8 mouse cellular contexts compared by ENCODE assay signal in the genomic region with DNA sequence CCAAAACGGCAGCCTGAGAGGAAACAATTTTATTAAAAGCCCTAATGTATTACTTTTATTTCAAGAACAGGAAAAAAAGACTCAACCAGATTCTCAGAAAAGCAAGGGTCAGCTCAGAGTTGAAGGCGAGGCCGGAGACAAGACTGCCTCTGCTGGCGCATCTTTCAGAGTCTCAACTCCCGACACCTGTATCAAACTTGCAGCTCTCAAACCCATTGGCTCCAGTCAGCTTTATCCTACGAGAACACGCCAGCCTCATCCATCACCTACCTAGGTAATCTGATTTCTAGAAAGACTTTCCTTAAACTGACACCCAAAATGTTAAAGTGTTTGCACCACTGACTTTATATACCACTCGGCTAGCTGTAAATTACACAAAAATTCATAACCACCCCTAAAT. TPM values are rescaled to one million over a fixed set of nuclear protein-coding genes. Genes with fewer than 3 reads are reported as not detected.
DNase-seq lines count a peak whose midpoint lies in the region; ATAC-seq and TF ChIP-seq lines count a peak whose summit lies in the region.

No protein-coding gene starts in this region.

- intact Hi-C loops in heart, adult 2 months (cut with DNase I), result loop anchor here (5.0 kb wide), 2 partner anchors 40 to 65 kb away; a partner anchor contains a TSS

- peaks cover 3% of the 10 kb centered on the region; the same call in 1 of the 2 replicates for H3K4me1 ChIP-seq in heart, adult 2 months (ENCODE audit: control insufficient read depth, insufficient read depth, low read length)
- H3K4me1 ChIP-seq in heart, embryonic 14.5 days (ENCODE audit: control insufficient read depth in 2 of 2, insufficient read depth in 2 of 2, low read length in 2 of 2), result peaks cover 3 to 9% of the 10 kb centered on the region in 2 experiments; a peak in 2 of 4 replicates
- H3K4me1 ChIP-seq in limb, embryonic 11.5 days (ENCODE audit: control insufficient read depth, insufficient read depth, low read length), result 0 out of 2 replicates have a peak, but pooled peaks cover 2% of the 10 kb centered on the region
- no peaks in the 10 kb centered on the region for H3K4me1 ChIP-seq in neural tube, embryonic 12.5 days

- H3K9me3 ChIP-seq in heart, embryonic 14.5 days (ENCODE audit: control insufficient read depth, low read length), result no peaks in the 10 kb centered on the region
- no peaks in the 10 kb centered on the region for H3K9me3 ChIP-seq in limb, embryonic 11.5 days (ENCODE audit: control insufficient read depth, low read length)
- H3K9me3 ChIP-seq in neural tube, embryonic 12.5 days, result no peaks in the 10 kb centered on the region

- H3K9ac ChIP-seq in heart, adult 2 months (ENCODE audit: low read depth, low read length), result no peak overlapping the region; the same call in 1 of the 2 replicates
- H3K9ac ChIP-seq in heart, embryonic 14.5 days (ENCODE audit: low read length), result peak overlapping the region; percentile 90
- H3K9ac ChIP-seq in limb, embryonic 11.5 days (ENCODE audit: low read length), result peak overlapping the region; percentile 90
- peak overlapping the region; percentile 88; the same call in 1 of the 2 replicates for H3K9ac ChIP-seq in neural tube, embryonic 12.5 days

- no peak for TF ChIP-seq EP300 in heart, adult 2 months (IDR thresholded peaks at IDR 0.05; ENCODE audit: insufficient read depth, low read depth, low read length)

- WGBS in heart, adult 2 months, result 20% methylated on average over 8 of the region's 8 CpGs
- WGBS in heart, embryonic 14.5 days, result 8% methylated on average over 8 of the region's 8 CpGs
- 11% methylated on average over 8 of the region's 8 CpGs for WGBS in limb, embryonic 11.5 days
- WGBS in neural tube, embryonic 12.5 days, result 7% methylated on average over 8 of the region's 8 CpGs

- ATAC-seq in CD4-positive, CD25-positive, alpha-beta regulatory T cell, adult 4 months, result peak; percentile 15
- ATAC-seq in heart, embryonic 14.5 days (ENCODE audit: insufficient number of reproducible peaks, insufficient read depth, low FRiP score, low read depth), result no peak
- no peak for ATAC-seq in limb, embryonic 11.5 days (ENCODE audit: insufficient number of reproducible peaks, low FRiP score, low TSS enrichment, low read depth)
- ATAC-seq in neural tube, embryonic 12.5 days (ENCODE audit: low FRiP score, low read depth), result peak; percentile 26; the same call in 1 of the 2 replicates

- H3K36me3 ChIP-seq in heart, adult 2 months (ENCODE audit: control insufficient read depth, insufficient read depth, low read length), result no peaks in the 10 kb centered on the region
- H3K36me3 ChIP-seq in heart, embryonic 14.5 days (ENCODE audit: control insufficient read depth, insufficient read depth, low read length), result no peaks in the 10 kb centered on the region
- no peaks in the 10 kb centered on the region for H3K36me3 ChIP-seq in limb, embryonic 11.5 days (ENCODE audit: control insufficient read depth, insufficient read depth, low read length)
- H3K36me3 ChIP-seq in neural tube, embryonic 12.5 days, result no peaks in the 10 kb centered on the region

- TF ChIP-seq POLR2A in heart, adult 2 months (IDR thresholded peaks at IDR 0.05; ENCODE audit: insufficient read depth, low read depth, low read length), result no peak

- peak overlapping the region; percentile 75 for H3K27ac ChIP-seq in heart, adult 2 months
- peak overlapping the region in 1 of 2 experiments; percentile 96; a peak in 3 of 4 replicates for H3K27ac ChIP-seq in heart, embryonic 14.5 days (replicated peaks in 1 of 2; ENCODE audit: control insufficient read depth in 1 of 2, insufficient read depth in 1 of 2, low read depth in 2 of 2, low read length in 2 of 2)
- no peak overlapping the region; the same call in 1 of the 2 replicates for H3K27ac ChIP-seq in limb, embryonic 11.5 days (replicated peaks; ENCODE audit: low read depth, low read length)
- no peak overlapping the region; the same call in 1 of the 2 replicates for H3K27ac ChIP-seq in neural tube, embryonic 12.5 days

- peak overlapping the region; percentile 75 for H3K4me2 ChIP-seq in heart, embryonic 14.5 days (ENCODE audit: low read length)
- peak overlapping the region; percentile 67 for H3K4me2 ChIP-seq in limb, embryonic 11.5 days (ENCODE audit: low read depth, severe bottlenecking)
- peak overlapping the region; percentile 62 for H3K4me2 ChIP-seq in neural tube, embryonic 12.5 days (replicated peaks)

- peak; percentile 10; the same call in 1 of the 2 replicates for TF ChIP-seq CTCF in heart, adult 2 months (IDR thresholded peaks at IDR 0.05)

- no peaks in the 10 kb centered on the region for H3K79me2 ChIP-seq in heart, adult 2 months (replicated peaks; ENCODE audit: control insufficient read depth, insufficient read depth, low read length)

- DNase-seq in heart, adult 2 months, result no peak
- DNase-seq in heart, adult 11 months, result no peak
- peak; percentile 69 for DNase-seq in cerebellum, adult 9-10 months
- DNase-seq in limb, embryonic 11.5 days (ENCODE audit: low spot score), result peak; percentile 38
- no peak for DNase-seq in urinary bladder, postnatal 10 days (ENCODE audit: low spot score)

- no peaks in the 10 kb centered on the region for H3K27me3 ChIP-seq in heart, adult 2 months (ENCODE audit: control insufficient read depth, insufficient read depth, low read length)
- no peaks in the 10 kb centered on the region for H3K27me3 ChIP-seq in heart, embryonic 14.5 days (ENCODE audit: control insufficient read depth, insufficient read depth, low read length)
- no peaks in the 10 kb centered on the region for H3K27me3 ChIP-seq in limb, embryonic 11.5 days (ENCODE audit: control insufficient read depth, insufficient read depth, low read length)
- H3K27me3 ChIP-seq in neural tube, embryonic 12.5 days (replicated peaks), result no peaks in the 10 kb centered on the region

- H3K4me3 ChIP-seq in heart, adult 2 months, result peak overlapping the region; percentile 92
- H3K4me3 ChIP-seq in heart, embryonic 14.5 days (ENCODE audit: control insufficient read depth in 1 of 2, insufficient read depth in 1 of 2, low read depth in 1 of 2, low read length in 2 of 2), result peak overlapping the region; percentile 90 to 93
- H3K4me3 ChIP-seq in limb, embryonic 11.5 days (ENCODE audit: low read depth, low read length), result peak overlapping the region; percentile 78
- H3K4me3 ChIP-seq in neural tube, embryonic 12.5 days, result peak overlapping the region; percentile 76

RNA-seq across cellular contexts. Expression of a gene that starts 1.1 kb away (rescaled TPM):
- 1 to 10 TPM; 3.4 to 4.7 TPM for total RNA-seq in heart, adult 2 months (2021)
- 1.2 and 1.5 TPM in 2 replicates for polyA plus RNA-seq in heart, adult 2 months (2012; rRNA removed)
- polyA plus RNA-seq in CD4-positive, CD25-positive, alpha-beta regulatory T cell, adult 4 months (2017; shearing (Covaris generic)), result 100 to 1,000 TPM; 105 to 122 TPM
- polyA plus RNA-seq in heart, embryonic 14.5 days (2014; fragmentation: Nextera tagmentation; extraction: Ambion mirVana), result 8.3 and 9.4 TPM in 2 replicates
- polyA plus RNA-seq in limb, embryonic 11.5 days (2014; fragmentation: Nextera tagmentation; extraction: Ambion mirVana), result 9.2 and 9.4 TPM in 2 replicates
- polyA plus RNA-seq in neural tube, embryonic 12.5 days (2016; fragmentation: Nextera tagmentation; extraction: Ambion mirVana), result 11.2 TPM in 2 replicates

RNA-seq across cellular contexts. Expression of a gene that starts 40.6 kb away (rescaled TPM):
- total RNA-seq in heart, adult 2 months (2021), result 1 to 10 TPM; 3.8 to 6.8 TPM
- 7.0 and 8.3 TPM in 2 replicates for polyA plus RNA-seq in heart, adult 2 months (2012; rRNA removed)
- polyA plus RNA-seq in CD4-positive, CD25-positive, alpha-beta regulatory T cell, adult 4 months (2017; shearing (Covaris generic)), result under 1 TPM in 1 of 2 experiments, not detected in 1; 0.15 TPM
- polyA plus RNA-seq in heart, embryonic 14.5 days (2014; fragmentation: Nextera tagmentation; extraction: Ambion mirVana), result 36.2 and 38.0 TPM in 2 replicates
- 1.1 and 1.8 TPM in 2 replicates for polyA plus RNA-seq in limb, embryonic 11.5 days (2014; fragmentation: Nextera tagmentation; extraction: Ambion mirVana)
- 9.2 and 9.8 TPM in 2 replicates for polyA plus RNA-seq in neural tube, embryonic 12.5 days (2016; fragmentation: Nextera tagmentation; extraction: Ambion mirVana)

Comparison
In these comparisons a context has a peak if more than half of its experiments do, and no peak if none do; other contexts are left out.
1. DNase-seq: peak in cerebellum, adult 9-10 months (single experiment) and limb, embryonic 11.5 days (single experiment); none in heart, adult 2 months (0 of 2), heart, adult 11 months (single experiment) and urinary bladder, postnatal 10 days (single experiment).
2. ATAC-seq: peak in CD4-positive, CD25-positive, alpha-beta regulatory T cell, adult 4 months (single experiment) and neural tube, embryonic 12.5 days (single experiment); none in heart, embryonic 14.5 days (single experiment) and limb, embryonic 11.5 days (single experiment).
3. Peak in every context shown above with its lines, with median percentiles within 50 percentile points of each other: H3K4me3 ChIP-seq and H3K4me2 ChIP-seq.